Mouse (Mus musculus) E14TG2a.4 (cell line): ENCODE data around the gene Lrrtm4.

Source experiments
- CTCF ChIP-seq: conservative IDR thresholded peaks from 2 replicates; pipeline ENCODE4 v1.5.1; 2014; ENCODE audit warnings: low read length
- NANOG ChIP-seq: IDR thresholded peaks from 2 replicates; pipeline ENCODE4 v1.6.1; 2014; ENCODE audit warnings: borderline replicate concordance, low read length, mixed read lengths

GRCm38 (mm10) chr6:80549907-80550306 is 531.2 kb downstream of the Lrrtm4 start:
- TF ChIP-seq CTCF (no peak), NANOG (no peak)
